ENCODE assay signal across 8 mouse cellular contexts in the genomic region with DNA sequence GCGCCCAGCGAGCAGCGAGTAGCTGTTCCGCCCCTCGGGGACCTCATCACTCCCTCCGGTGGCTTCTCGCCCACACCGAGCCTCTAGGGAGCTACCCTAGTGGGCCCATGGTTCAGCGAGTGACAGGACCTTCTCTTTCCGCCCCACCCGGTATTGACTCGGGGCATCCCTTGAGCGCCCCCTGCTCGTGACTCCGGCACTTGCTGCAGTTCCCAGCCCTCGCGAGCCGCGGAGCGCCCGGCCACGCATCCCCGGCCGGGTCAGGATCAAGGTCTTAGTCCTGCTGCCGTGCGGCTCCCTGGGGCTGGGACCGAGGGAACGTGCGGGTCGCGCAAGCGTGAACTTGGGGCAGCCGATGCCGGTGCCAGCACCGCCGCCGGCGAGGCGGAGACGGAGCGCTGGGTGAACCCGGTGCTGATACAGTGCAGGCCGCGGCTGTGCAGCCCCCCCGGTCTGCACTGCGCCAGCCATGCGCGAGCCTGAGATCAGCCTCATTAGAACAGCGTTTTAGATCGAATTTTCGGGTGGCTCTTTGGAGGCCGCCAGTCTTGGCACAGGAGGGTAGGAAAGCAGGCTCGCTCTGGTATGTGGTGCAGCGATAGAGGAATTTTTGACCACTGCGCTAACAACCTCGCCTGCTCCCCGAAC. TPM values are rescaled to one million over a fixed set of nuclear protein-coding genes. Genes with fewer than 3 reads are reported as not detected.
A peak's percentile ranks its signal among the peaks of the same experiment; 100 is the strongest.
DNase-seq lines count a peak whose midpoint lies in the region; ATAC-seq and TF ChIP-seq lines count a peak whose summit lies in the region.

No protein-coding gene starts in this region.

- H3K27me3 ChIP-seq in cerebellum, adult 2 months (ENCODE audit: control insufficient read depth, insufficient read depth, low read length), result no peaks in the 10 kb centered on the region
- H3K27me3 ChIP-seq in forebrain, postnatal 0 days (ENCODE audit: insufficient read depth, low read length), result peaks cover 24% of the 10 kb centered on the region
- peaks cover 29% of the 10 kb centered on the region for H3K27me3 ChIP-seq in lung, embryonic 14.5 days (ENCODE audit: insufficient read depth, low read length)

- H3K36me3 ChIP-seq in forebrain, postnatal 0 days (ENCODE audit: insufficient read depth), result no peaks in the 10 kb centered on the region
- no peaks in the 10 kb centered on the region for H3K36me3 ChIP-seq in lung, embryonic 14.5 days (ENCODE audit: insufficient read depth)

- peak; percentile 59 for DNase-seq in MEL-GATA-1-ER (ENCODE audit: extremely low read depth, low read depth)
- peak; percentile 91 to 94 for DNase-seq in cerebellum, adult 2 months
- DNase-seq in forebrain, postnatal 0 days, result peak; percentile 85
- DNase-seq in heart, postnatal 4 days, result peak; percentile 92
- DNase-seq in layer of hippocampus, adult 8-10 months (ENCODE audit: low spot score in 2 of 2), result peak; percentile 70 to 78
- DNase-seq in lung, embryonic 14.5 days, result peak; percentile 88
- peak; percentile 60 for DNase-seq in testis, postnatal 14 days (ENCODE audit: low spot score)

- H3K4me2 ChIP-seq in forebrain, postnatal 0 days (ENCODE audit: low read depth), result peak overlapping the region; percentile 87
- H3K4me2 ChIP-seq in lung, embryonic 14.5 days, result peak overlapping the region; percentile 94

- peak overlapping the region; percentile 72 for H3K9ac ChIP-seq in forebrain, postnatal 0 days
- H3K9ac ChIP-seq in lung, embryonic 14.5 days, result peak overlapping the region; percentile 66

- peak; percentile 90 for ATAC-seq in forebrain, postnatal 0 days
- peak; percentile 87 for ATAC-seq in lung, embryonic 14.5 days (ENCODE audit: insufficient read depth)
- peak; percentile 92 for ATAC-seq in neutrophil, adult 5-6 weeks (ENCODE audit: extremely low read depth, insufficient number of reproducible peaks, low FRiP score, poor library complexity, severe bottlenecking)

- no peaks in the 10 kb centered on the region for H3K9me3 ChIP-seq in forebrain, postnatal 0 days (ENCODE audit: low read length)
- H3K9me3 ChIP-seq in lung, embryonic 14.5 days (ENCODE audit: low read depth, low read length), result no peaks in the 10 kb centered on the region

- TF ChIP-seq POLR2A in cerebellum, adult 2 months (IDR thresholded peaks at IDR 0.05; ENCODE audit: borderline replicate concordance, insufficient read depth, low read length), result peak; percentile 62; the same call in 1 of the 2 replicates

- peak overlapping the region; percentile 81 for H3K4me3 ChIP-seq in cerebellum, adult 2 months (replicated peaks; ENCODE audit: insufficient read depth, low read depth, low read length)
- peak overlapping the region; percentile 59 for H3K4me3 ChIP-seq in forebrain, postnatal 0 days (ENCODE audit: low read depth, low read length)
- peak overlapping the region; percentile 59 for H3K4me3 ChIP-seq in lung, embryonic 14.5 days (ENCODE audit: low read depth, low read length)

- peak; percentile 70 for TF ChIP-seq CTCF in cerebellum, adult 2 months (IDR thresholded peaks at IDR 0.05; ENCODE audit: borderline replicate concordance, insufficient read depth, low read depth, low read length)
- TF ChIP-seq CTCF in forebrain, postnatal 0 days (IDR thresholded peaks at IDR 0.05; ENCODE audit: low read depth), result peak; percentile 82
- peak; percentile 78 for TF ChIP-seq CTCF in lung, embryonic 14.5 days (IDR thresholded peaks at IDR 0.05; ENCODE audit: low read depth)

- 2% methylated on average over 57 of the region's 57 CpGs for WGBS in cerebellum, adult 2 months
- 4% methylated on average over 55 of the region's 57 CpGs for WGBS in forebrain, postnatal 0 days
- WGBS in lung, embryonic 14.5 days, result under 1% methylated on average over 57 of the region's 57 CpGs

- H3K27ac ChIP-seq in cerebellum, adult 2 months (ENCODE audit: insufficient read depth, low read length), result peak overlapping the region; percentile 87
- H3K27ac ChIP-seq in forebrain, postnatal 0 days (ENCODE audit: low read depth, low read length), result peak overlapping the region; percentile 54; the same call in 1 of the 2 replicates
- H3K27ac ChIP-seq in lung, embryonic 14.5 days (ENCODE audit: low read depth), result no peak overlapping the region

- peaks cover 3% of the 10 kb centered on the region; the same call in 1 of the 2 replicates for H3K4me1 ChIP-seq in cerebellum, adult 2 months (ENCODE audit: control insufficient read depth, insufficient read depth, low read length)
- 0 out of 2 replicates have a peak, but pooled peaks cover 2% of the 10 kb centered on the region for H3K4me1 ChIP-seq in forebrain, postnatal 0 days (ENCODE audit: insufficient read depth)
- peaks cover 4% of the 10 kb centered on the region; the same call in 1 of the 2 replicates for H3K4me1 ChIP-seq in lung, embryonic 14.5 days (ENCODE audit: insufficient read depth)

RNA-seq across cellular contexts. Expression of a gene that starts 50.1 kb away (rescaled TPM):
- polyA plus RNA-seq in cerebellum, adult 2 months (2012; rRNA removed), result 4.2 and 4.4 TPM in 2 replicates
- 2.9 and 4.0 TPM in 2 replicates for total RNA-seq in forebrain, postnatal 0 days (2014; rRNA removed)
- polyA plus RNA-seq in forebrain, postnatal 0 days (2015; fragmentation: Nextera tagmentation; extraction: Ambion mirVana), result 3.6 and 3.9 TPM in 2 replicates
- 10 to 100 TPM; 15.0 to 15.4 TPM for total RNA-seq in heart, postnatal 4 days (2021)
- 1 to 10 TPM; 3.5 to 4.3 (median 3.8) TPM for total RNA-seq in layer of hippocampus, adult 8-10 months (2022)
- 39.4 and 40.8 TPM in 2 replicates for polyA plus RNA-seq in lung, embryonic 14.5 days (2014; fragmentation: Nextera tagmentation; extraction: Ambion mirVana)
- total RNA-seq in neutrophil, adult 5-6 weeks (2017), result 0.81 and 2.2 TPM in 2 replicates

RNA-seq across cellular contexts. Expression of a gene that starts 52.8 kb away (rescaled TPM):
- polyA plus RNA-seq in cerebellum, adult 2 months (2012; rRNA removed), result 33.0 and 34.3 TPM in 2 replicates
- total RNA-seq in forebrain, postnatal 0 days (2014; rRNA removed), result 51.4 and 52.3 TPM in 2 replicates
- polyA plus RNA-seq in forebrain, postnatal 0 days (2015; fragmentation: Nextera tagmentation; extraction: Ambion mirVana), result 56.3 and 64.3 TPM in 2 replicates
- total RNA-seq in heart, postnatal 4 days (2021), result 10 to 100 TPM; 11.6 to 14.6 TPM
- 10 to 100 TPM; 45.3 to 60.6 (median 53.9) TPM for total RNA-seq in layer of hippocampus, adult 8-10 months (2022)
- 19.9 and 21.0 TPM in 2 replicates for polyA plus RNA-seq in lung, embryonic 14.5 days (2014; fragmentation: Nextera tagmentation; extraction: Ambion mirVana)
- total RNA-seq in neutrophil, adult 5-6 weeks (2017), result 9.0 and 10.9 TPM in 2 replicates

RNA-seq across cellular contexts. Expression of a gene that starts 58.2 kb away (rescaled TPM):
- polyA plus RNA-seq in cerebellum, adult 2 months (2012; rRNA removed), result 5.5 and 6.2 TPM in 2 replicates
- total RNA-seq in forebrain, postnatal 0 days (2014; rRNA removed), result 9.4 and 10.3 TPM in 2 replicates
- polyA plus RNA-seq in forebrain, postnatal 0 days (2015; fragmentation: Nextera tagmentation; extraction: Ambion mirVana), result 3.6 TPM in 2 replicates
- 1 to 10 TPM; 6.0 to 7.0 TPM for total RNA-seq in heart, postnatal 4 days (2021)
- 1 to 10 TPM; 7.4 to 9.4 (median 9.0) TPM for total RNA-seq in layer of hippocampus, adult 8-10 months (2022)
- 4.4 and 4.5 TPM in 2 replicates for polyA plus RNA-seq in lung, embryonic 14.5 days (2014; fragmentation: Nextera tagmentation; extraction: Ambion mirVana)
- total RNA-seq in neutrophil, adult 5-6 weeks (2017), result 5.9 and 7.4 TPM in 2 replicates
